Mouse (Mus musculus) T-helper 1 cell (primary cell): Measurements from ENCODE around the gene Slc22a5.

Source experiments
- in situ Hi-C: fragments of 300-600 bp; cut with MboI, MseI; formaldehyde crosslinking; loops from one replicate; pipeline ENCODE4 v1.15.1; 2025; ENCODE audit warnings: high pct_unique_total_duplicates

The Slc22a5 gene

DNA sequence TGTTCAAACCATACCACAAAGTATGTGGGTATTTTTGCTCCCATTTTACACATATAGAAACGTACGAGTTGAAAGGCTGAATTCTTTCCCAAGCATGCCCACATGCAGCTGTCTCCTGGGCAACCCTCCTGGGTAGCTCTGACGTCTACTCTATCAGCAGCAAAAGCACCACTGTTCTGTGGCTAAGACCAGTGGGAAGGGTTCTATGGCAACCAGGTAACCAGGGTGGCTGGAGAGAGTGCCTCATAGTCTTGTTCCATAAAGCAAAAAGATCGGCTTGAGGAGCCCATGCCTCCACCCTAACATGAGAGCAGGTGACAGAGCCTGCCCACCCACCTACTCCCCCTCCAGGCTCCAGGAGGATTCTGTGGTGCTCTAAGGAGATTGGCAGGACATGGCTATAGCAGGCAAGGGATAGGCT, 49.3 kb downstream of the Slc22a5 start:
- in situ Hi-C loops = loop anchor here (5.0 to 10.0 kb wide), 3 partner anchors 80 to 1827 kb away; no protein-coding TSS in a partner anchor

DNA sequence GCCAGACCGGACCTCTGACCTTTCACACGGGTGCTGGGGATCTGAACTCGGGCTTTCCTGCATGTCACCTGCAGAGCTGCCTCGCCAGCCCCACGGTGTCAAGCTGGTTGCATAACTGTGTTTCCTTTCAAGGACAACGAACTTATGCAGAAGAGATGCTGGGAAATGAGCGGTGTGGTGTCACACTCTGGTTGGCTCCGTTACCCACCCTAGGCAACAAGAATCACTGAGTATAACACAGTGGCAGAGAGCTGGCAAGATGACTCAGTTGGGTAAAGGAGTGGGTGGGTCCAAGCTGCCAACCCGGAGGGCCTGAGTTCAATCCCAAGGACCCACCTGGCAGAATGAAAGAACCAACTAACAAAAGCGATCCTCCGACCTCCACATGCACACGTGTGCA, 49.9 kb downstream of the Slc22a5 start:
- in situ Hi-C loops = loop anchor here (5.0 to 10.0 kb wide), 3 partner anchors 79 to 1827 kb away; no protein-coding TSS in a partner anchor

DNA sequence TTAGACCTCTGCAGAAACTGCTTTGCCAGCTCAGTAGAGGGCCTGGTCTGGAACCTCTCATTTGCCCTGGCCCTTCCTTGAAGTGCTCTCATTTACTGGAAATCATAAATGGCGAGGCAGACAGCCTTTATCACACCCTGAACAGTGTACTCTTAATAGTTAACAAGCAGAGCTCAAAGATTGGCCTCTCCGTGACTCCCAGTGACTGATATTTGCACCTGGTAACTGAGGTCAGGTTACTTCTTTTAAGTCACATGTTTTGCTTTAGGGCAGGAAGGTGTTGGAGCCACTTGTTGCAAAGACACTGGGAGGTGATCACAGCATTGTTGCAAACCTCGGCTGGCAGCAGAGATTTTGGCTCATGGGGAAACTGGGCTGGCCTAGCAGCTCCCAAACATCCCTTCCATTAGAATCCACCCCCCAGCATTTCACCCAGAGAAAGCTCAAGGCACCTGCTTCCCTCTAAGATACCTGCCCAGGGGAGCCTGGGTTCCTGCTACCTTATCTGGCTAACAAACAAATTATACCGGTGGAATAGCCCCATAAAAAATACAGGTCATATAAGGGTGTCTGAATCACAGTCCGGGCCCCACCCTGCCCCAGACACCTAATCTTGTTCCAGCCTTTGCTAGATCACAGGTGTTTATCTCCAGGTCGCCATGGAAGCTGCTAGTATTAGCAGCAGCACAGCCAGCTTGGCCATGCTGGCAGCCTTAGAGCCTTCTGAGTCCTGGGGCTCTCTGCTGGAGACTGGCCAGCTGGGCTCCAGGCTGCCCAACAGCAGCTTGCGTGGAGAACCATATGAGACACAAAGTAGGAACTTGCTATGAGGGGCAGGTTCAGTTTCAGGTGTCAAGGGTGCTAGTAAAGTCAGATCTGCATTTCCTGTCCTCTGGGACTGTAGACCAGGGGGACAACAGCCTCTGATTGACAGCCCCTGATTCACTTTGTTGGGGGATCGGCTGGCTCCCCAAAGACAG, 51.5 kb downstream of the Slc22a5 start:
- in situ Hi-C loops = loop anchor here (5.0 to 10.0 kb wide), 3 partner anchors 78 to 1825 kb away; no protein-coding TSS in a partner anchor

GRCm38 (mm10) chr11:53839147-53839546, 52.3 kb downstream of the Slc22a5 start:
- in situ Hi-C loops = no loop called here

DNA sequence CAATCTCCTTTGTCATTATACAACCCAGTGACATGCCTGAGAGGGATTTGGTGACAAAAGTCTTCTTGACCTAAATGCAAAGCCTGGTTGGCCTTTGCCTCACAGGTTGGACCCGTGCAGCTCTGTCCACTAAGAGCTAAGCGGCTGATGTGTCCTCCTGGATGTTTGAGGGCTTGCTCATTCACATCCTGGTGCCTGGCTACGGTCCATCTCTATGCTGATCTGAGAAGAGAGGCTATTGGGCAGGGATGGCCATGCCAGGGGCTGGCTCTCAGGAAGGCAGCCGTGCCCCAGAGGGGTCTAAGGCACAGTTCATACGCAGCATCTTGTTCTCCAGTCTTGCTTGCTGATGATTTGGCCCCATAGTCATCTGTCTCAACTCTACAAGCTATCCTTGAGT, 53.7 kb downstream of the Slc22a5 start:
- in situ Hi-C loops = no loop called here

DNA sequence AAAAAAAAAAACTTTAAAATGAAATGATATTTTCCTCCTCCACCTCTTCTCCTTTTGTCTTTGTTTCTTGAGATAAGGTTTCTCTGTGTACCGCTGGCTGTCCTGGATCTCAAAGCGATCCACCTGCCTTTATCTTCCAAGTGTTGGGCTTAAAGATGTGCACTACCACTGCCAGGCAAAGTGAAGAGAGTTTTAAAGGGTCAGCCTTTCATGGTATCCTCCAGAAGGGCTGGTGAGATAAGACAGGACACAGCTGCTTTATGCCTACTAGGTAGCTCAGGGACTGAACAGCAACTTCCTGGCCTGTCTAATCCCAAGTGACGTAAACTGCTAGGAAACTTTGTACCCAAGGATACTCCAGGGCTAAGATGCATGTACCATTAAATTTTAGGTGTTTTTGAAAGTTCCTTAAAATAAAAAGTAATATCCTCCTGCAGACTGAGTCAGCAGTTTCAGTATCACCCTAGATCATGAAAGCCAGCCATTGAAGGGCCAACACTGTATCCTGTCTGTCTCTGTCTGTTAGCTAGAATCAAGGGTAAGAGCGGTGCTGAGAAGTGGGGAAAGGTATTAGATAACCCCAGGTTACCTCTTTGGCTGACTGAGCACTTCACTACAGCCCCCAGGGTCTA, 56.0 kb downstream of the Slc22a5 start:
- in situ Hi-C loops = no loop called here

DNA sequence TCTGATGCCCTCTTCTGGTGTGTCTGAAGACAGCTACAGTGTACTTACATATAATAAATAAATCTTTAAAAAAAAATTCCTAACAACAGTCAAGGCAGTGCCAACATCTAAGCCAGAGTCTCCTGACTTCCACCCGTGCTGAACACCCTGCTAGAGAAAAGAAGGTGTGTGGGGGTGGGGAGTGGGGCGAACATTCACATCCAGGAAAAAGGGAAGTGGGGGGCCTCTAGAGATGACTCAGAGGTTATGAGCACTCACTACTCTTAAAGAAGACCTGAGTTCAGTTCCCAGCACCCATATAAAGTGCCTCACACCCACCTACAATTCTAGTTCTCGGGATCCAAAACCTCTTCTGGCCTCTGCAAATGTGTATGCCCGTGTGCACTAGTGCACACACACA, 66.1 kb downstream of the Slc22a5 start:
- in situ Hi-C loops = no loop called here

DNA sequence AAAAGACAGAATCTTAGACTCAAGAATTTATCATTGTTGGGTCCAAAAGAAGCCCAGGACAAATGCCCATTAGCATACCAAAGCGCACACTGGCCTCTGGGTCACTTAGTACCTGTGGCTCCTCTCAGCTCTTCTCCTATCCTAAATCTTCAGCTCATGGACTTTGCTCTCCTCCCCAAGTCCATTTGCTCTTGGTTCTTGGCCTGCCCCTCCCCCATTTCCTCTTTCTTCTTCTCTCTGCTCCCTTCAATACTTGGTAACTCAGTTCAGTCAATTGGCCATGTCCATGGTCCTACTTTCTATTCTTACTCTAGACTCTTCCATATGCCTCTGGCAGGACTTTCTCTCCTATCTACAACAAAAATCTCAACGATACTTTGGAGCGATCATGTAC, 69.5 kb downstream of the Slc22a5 start:
- in situ Hi-C loops = no loop called here

DNA sequence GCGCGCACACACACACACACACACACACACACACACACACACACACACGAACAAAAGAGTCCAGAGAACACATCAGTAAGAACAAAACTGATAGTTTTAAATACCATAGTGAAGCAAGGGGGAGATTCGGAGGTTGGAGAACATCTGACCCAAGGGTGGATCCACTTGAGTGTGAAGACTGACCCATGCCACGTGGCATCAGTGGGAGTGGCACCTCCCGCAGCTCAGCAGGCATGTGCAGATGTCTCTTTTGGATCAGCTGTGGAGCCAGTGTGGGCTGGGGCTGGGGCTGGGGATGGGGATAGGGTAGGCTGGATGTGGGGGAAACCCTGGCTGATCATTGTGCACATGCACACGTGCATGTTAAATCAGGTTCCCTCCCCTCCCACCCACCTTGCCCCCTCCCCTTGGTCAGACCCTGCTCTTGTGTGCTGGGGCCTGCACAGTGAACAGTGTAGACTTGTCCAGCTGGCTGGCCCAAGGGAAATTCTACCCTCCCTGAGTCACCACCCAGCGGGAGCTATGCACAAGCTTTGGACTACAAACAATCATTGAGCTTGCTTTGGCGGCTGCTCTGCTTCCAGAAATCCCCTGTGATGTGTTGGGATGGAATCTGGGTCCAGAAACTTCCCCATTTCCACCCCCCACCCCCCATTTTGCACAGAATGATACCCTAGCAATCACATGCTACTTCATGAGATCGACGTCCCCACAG, 70.1 kb downstream of the Slc22a5 start:
- in situ Hi-C loops = no loop called here

DNA sequence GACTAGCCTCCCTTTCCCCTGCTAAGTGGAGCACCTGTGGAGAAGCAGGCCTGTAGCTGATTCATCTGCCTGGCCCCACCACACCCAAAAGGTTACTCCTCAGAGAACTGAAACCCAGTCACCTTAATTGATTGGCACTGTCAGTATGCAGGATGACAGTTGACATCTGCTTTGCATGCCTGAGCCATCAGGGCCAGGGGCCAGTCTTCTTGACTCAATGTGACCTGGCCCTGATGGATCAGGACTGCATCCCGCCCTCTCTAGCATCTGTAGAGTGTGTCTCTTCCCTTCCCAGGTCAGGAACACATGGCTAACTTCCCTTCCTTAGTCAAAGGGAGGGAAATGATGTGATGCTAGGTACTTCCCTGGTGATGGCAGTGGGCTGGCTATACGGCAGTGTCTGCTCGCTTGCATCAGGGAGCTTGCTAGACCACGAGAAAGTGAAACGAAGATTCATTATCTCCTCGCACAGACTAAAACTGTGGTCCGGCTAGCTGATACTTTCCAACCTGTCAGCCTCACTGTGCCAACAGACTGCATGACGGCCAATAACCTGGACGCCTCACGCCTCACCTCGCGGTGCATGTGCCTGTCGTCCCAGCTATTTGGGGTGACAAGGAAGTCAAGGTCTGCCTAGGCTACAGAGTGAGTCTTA, 70.8 kb downstream of the Slc22a5 start:
- in situ Hi-C loops = no loop called here

DNA sequence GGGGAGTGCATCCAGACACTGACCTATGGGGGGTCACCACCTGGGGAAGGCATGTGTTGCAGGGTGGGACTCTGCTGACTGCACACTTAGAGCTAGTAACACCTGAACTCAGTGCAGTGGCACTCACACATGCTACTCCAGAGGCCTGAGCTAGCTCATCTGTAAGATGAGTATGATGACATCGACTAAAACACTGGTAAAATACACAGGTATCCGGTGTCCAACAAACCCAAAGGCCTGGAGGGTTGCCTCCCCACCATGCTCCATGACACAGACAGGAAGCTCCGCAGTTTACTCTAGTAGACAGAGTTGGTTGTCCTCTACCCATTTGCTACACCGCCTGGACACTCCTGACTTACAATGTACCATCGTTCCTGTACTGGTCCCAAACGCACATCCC, 71.9 kb downstream of the Slc22a5 start:
- in situ Hi-C loops = no loop called here

DNA sequence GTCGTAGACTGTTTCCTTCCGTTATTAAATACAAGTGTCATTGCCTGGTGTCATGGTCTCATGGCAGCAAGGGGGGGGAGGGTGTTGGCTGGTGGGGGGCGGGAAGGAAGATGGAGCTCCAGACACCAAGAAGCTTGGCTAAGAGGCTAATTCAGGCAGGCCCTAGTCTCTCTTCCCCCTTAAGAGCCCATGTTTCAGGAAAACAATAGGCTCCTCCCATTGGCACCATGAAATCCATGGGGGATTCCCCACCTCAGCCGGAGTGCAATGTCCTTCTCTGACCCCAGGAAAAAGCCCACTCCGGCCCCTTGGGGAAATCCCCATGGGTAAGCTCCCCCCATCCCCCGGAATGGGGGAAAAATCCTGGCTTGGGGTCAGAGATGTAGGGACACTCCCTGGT, 72.7 kb downstream of the Slc22a5 start:
- in situ Hi-C loops = no loop called here

- in situ Hi-C loops = no loop called here
These were observed 74.6 kb downstream of the Slc22a5 start for GRCm38 (mm10) chr11:53816841-53817375.

GRCm38 (mm10) chr11:53814810-53815209, 76.7 kb downstream of the Slc22a5 start:
- in situ Hi-C loops = no loop called here
